Mouse (Mus musculus) brain, adult 10 weeks (tissue): ENCODE measurements around the gene Gm3252. TPM values are rescaled to one million over a fixed set of nuclear protein-coding genes. Genes with fewer than 3 reads are reported as not detected.

Source experiments
- polyA plus RNA-seq: library from polyadenylated mRNA; stranded (reverse); fragments of 350-450 nt; fragmentation: Illumina TruSeq; extraction: RNeasy Lipid Tissue Mini Kit (QIAGEN cat#74804); gene quantifications from one replicate; pipeline ENCODE4 v1.2.3, GENCODE M21; 2015; ENCODE audit warnings: low read depth, low replicate concordance

Gm3252 gene
- polyA plus RNA-seq, result 1.6 TPM

GRCm38 (mm10) chr14:4726038-4726880 is at the start of gene Gm3252:
TSS of gene Gm3252 (plus strand) at chr14:4726775.

GRCm38 (mm10) chr14:4708938-4709337 is 17.6 kb upstream of the Gm3252 start, which contains the start of gene Gm7876:
TSS of gene Gm7876 (plus strand) at chr14:4709238.

GRCm38 (mm10) chr14:4776037-4776436 is 49.5 kb downstream of the Gm3252 start, which contains the start of gene Gm9602:
TSS of gene Gm9602 (plus strand) at chr14:4776337.

Other genes starting within 250 kb of the Gm3252 start
- not detected for gene Gm3182, start 245.0 kb upstream of the Gm3252 start, polyA plus RNA-seq
- gene Gm3047, start 171.4 kb upstream of the Gm3252 start, polyA plus RNA-seq, result not detected
- not detected for gene Gm8159, start 94.4 kb upstream of the Gm3252 start, polyA plus RNA-seq
- 0.57 TPM for gene Gm3239, start 62.6 kb upstream of the Gm3252 start, polyA plus RNA-seq
- not detected for gene Gm7876, start 17.5 kb upstream of the Gm3252 start, polyA plus RNA-seq
- gene Gm9602, start 49.6 kb downstream of the Gm3252 start, polyA plus RNA-seq, result not detected
- gene Gm3269, start 111.3 kb downstream of the Gm3252 start, polyA plus RNA-seq, result not detected
- not detected for gene Gm3264, start 128.8 kb downstream of the Gm3252 start, polyA plus RNA-seq
- gene Gm3278, start 165.6 kb downstream of the Gm3252 start, polyA plus RNA-seq, result 0.31 TPM